Mouse (Mus musculus) megakaryocyte, embryonic 14.5 days (primary cell): ENCODE measurements at regions not wholly inside any gene's neighbourhood (a gene's known extent, or its start where the extent isn't known, plus 50 kb on each side); places are given as distances from the start of the nearest gene placed in this dataset.
"Not testable (repeated sequence)": the region's sequence is repeated elsewhere in the genome, so short reads cannot be mapped to it uniquely, and the experiment has no call there.

Experiments
- FLI1 ChIP-seq: IDR thresholded peaks from 2 replicates; pipeline ENCODE4 v1.6.1; 2012; ENCODE audit warnings: low read length, inconsistent platforms, mixed read lengths
- GATA1 ChIP-seq: IDR thresholded peaks from 3 replicates; pipeline ENCODE4 v1.6.1; 2012; ENCODE audit warnings: mixed read lengths, low read length, inconsistent platforms, borderline replicate concordance

GRCm38 (mm10) chr5:97719364-97719763 is 262.5 kb upstream of the Gk2 start:
- not testable (repeated sequence) for TF ChIP-seq GATA1, FLI1
